Mouse (Mus musculus) megakaryocyte, embryonic 14.5 days (primary cell): ENCODE results near the gene AI661453. TPM values are rescaled to one million over a fixed set of nuclear protein-coding genes. Genes with fewer than 3 reads are reported as not detected.

Experiments used
- H3K27me3 ChIP-seq: replicated peaks from 2 replicates; pipeline ENCODE3; 2012; ENCODE audit warnings: inconsistent platforms
- H3K36me3 ChIP-seq: replicated peaks from 2 replicates; pipeline ENCODE3; 2012; ENCODE audit warnings: low read length, inconsistent platforms, mixed read lengths
- H3K4me1 ChIP-seq: 2 replicates; pipeline ENCODE4 v1.6.1; 2012; ENCODE audit warnings: inconsistent platforms
- H3K4me3 ChIP-seq: replicated peaks from 2 replicates; pipeline ENCODE3; 2012; ENCODE audit warnings: moderate library complexity, mild to moderate bottlenecking, inconsistent platforms
- H3K9me3 ChIP-seq: 2 replicates; pipeline ENCODE4 v1.6.1; 2012; ENCODE audit warnings: inconsistent platforms
- FLI1 ChIP-seq: IDR thresholded peaks from 2 replicates; pipeline ENCODE4 v1.6.1; 2012; ENCODE audit warnings: low read length, inconsistent platforms, mixed read lengths
- GATA1 ChIP-seq: IDR thresholded peaks from 3 replicates; pipeline ENCODE4 v1.6.1; 2012; ENCODE audit warnings: mixed read lengths, low read length, inconsistent platforms, borderline replicate concordance
- polyA plus RNA-seq: library from polyadenylated mRNA; stranded (reverse); fragments of >175 nt; gene quantifications from 2 replicates; pipeline ENCODE4 v1.2.3, GENCODE M21; 2012; ENCODE audit warnings: low replicate concordance; ENCODE audit not compliant: insufficient read depth

The AI661453 gene
- polyA plus RNA-seq, 1 experiment, result 0.48 TPM

DNA sequence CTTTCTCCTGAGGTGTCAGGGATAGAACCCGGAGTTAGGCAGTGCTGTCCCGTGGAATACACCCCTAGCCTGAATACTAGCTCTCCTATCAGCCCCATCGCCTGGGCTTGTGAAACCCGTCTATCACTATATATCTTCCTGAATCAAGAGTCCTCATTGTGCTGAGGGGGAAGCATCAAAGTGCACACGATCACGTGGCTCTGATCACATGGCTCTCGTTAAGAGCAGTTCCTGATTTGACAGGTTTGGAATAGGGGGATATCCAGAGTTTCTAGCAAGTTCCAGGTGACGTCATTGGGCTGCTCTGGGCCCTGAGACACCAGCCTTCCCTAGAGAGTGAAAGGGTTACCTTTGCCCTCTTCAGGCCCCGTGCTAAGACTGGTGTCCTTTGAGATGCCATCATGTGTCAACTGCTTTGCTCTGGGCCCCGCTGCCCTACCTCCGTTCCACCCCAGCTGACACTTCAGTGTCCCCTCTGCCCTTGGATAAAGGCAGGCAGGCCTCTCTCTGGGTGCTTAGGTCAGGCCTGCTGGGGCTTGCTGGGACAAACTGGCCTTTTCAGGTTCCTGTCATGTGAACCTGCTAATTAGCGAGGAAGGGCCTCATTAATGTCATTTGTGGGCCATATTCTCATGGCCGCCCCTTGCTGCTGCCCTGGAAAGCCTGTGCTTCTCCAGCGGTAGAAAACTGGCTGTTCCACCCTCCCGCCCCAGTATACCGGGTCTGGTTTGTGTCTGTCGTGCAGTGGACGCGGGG, 5.1 kb downstream of the AI661453 start:
- H3K36me3 ChIP-seq, result no peaks in the 10 kb centered on the region
- TF ChIP-seq GATA1 (no peak), FLI1 (no peak)
- peaks cover 77% of the 10 kb centered on the region for H3K27me3 ChIP-seq
- H3K9me3 ChIP-seq, result peaks cover 16% of the 10 kb centered on the region
- peaks cover 64% of the 10 kb centered on the region for H3K4me1 ChIP-seq
- no peak overlapping the region for H3K4me3 ChIP-seq

DNA sequence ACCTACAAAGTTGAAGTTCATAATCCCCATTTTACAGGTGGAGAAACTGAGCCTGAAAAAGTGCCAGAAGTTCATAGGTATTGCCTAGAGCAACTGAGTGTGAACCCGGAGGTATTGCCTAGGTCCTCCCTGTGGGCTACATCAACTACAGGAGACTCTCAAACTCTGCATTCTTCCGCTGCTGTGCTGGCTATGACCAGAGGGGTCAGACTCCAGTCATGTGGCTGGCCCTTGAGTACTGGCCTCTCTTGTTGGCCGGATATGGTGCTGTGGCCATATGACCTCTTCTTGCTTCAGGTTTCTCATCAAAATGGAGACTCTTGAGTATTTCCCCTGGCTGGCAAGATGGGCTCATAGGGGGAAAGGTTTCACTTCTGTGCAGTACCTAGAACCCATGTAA, 5.9 kb downstream of the AI661453 start:
- peaks cover 69% of the 10 kb centered on the region for H3K27me3 ChIP-seq
- TF ChIP-seq GATA1 (no peak), FLI1 (no peak)

DNA sequence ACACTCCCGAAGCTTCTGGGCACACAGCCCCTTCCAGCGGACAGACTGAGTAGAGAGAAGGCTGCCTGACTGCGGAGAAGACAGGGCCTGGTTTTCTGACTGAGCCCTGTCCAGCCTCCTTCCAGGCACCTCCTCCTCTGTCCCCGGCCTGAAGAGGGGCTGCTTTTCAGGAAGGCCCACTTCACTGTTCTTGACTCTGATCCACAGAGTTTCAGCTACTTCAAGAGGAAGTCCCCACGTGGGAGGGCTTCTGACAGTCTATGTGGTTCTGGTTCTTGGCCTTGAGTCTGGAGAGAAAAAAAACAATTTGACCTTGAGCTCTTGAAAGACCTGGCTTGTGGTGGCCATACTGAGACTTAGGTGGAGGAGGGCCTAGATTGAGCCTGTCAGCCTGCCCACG, 7.7 kb downstream of the AI661453 start:
- Histone ChIP-seq H3K4me1 (peaks cover 50% of the 10 kb centered on the region), H3K27me3 (peaks cover 59% of the 10 kb centered on the region), H3K4me3 (no peak overlapping the region), H3K36me3 (no peaks in the 10 kb centered on the region), H3K9me3 (no peaks in the 10 kb centered on the region)
- TF ChIP-seq FLI1 (no peak), GATA1 (no peak)

More for the DNA sequence above, 5.9 kb downstream of the AI661453 start:
- Histone ChIP-seq H3K4me3 (no peak overlapping the region), H3K4me1 (peaks cover 62% of the 10 kb centered on the region), H3K9me3 (peaks cover 8% of the 10 kb centered on the region), H3K36me3 (no peaks in the 10 kb centered on the region)

DNA sequence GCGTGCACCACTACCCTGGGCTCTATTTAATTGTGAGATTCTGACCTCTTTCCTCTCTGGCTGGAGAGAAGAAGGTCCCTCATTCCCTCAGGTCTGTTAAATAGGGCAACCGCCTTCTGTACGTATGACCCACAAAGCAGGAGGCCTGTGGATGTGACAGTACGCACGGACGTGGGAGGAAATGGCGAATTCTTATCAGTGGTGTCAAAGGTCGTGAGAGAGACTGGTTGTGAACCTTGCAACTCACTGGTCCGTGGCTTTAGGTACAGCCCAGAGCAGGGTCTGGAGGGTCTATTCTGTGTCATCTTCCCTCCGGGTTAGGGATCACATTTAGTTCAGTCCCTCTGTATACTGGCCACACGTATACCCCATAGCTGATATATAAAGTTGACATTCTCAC, 9.1 kb downstream of the AI661453 start:
- Histone ChIP-seq H3K36me3 (no peaks in the 10 kb centered on the region), H3K4me3 (no peak overlapping the region), H3K27me3 (peaks cover 53% of the 10 kb centered on the region), H3K9me3 (no peaks in the 10 kb centered on the region), H3K4me1 (peaks cover 38% of the 10 kb centered on the region)
- TF ChIP-seq GATA1 (no peak), FLI1 (no peak)

DNA sequence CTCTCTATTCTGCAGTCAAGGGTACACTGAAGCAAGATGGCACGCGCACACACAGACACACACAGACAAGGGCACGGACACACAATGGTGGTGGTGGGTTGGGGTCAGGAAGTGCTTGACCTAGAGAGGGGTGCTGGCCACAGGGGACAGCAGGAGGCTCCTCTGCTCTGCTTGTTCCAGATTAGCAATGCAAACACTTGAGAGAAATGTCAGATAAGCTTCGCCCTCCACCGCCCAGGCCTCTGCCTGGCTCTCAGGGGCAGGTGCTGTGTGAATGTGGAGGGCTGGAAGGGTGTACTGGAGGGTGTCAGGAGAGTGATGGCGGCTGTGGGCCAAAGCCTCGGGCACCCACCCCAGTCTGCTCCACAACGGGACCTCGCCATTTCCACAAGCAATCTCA, 9.6 kb downstream of the AI661453 start:
- Histone ChIP-seq H3K9me3 (no peaks in the 10 kb centered on the region), H3K36me3 (no peaks in the 10 kb centered on the region), H3K4me1 (peaks cover 36% of the 10 kb centered on the region), H3K4me3 (no peak overlapping the region), H3K27me3 (peaks cover 49% of the 10 kb centered on the region)
- TF ChIP-seq FLI1 (no peak), GATA1 (no peak)

DNA sequence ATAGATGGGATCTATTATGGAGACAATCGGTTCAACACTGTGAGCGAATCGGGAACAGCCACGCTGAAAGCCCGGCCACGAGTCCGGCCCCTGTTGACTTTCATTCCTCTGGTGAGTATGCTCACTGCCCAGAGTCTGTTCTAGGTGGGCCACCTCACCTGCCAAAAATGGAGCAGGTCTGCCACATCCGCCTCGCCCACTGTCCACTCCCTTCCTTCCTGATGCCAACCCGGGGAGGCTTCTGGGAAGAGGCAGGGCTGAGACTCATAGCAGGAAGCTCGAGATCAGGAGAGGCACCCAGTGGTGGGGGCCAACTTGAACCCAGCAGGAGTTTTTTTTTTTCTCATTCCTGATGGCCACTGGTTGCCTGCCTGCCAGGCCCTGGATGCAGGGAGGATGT, 10.1 kb downstream of the AI661453 start:
- H3K36me3 ChIP-seq, result no peaks in the 10 kb centered on the region
- peaks cover 47% of the 10 kb centered on the region for H3K27me3 ChIP-seq
- TF ChIP-seq GATA1, result no peak
- TF ChIP-seq FLI1, result no peak
- H3K4me1 ChIP-seq, result peaks cover 32% of the 10 kb centered on the region
- H3K4me3 ChIP-seq, result no peak overlapping the region
- no peaks in the 10 kb centered on the region for H3K9me3 ChIP-seq

DNA sequence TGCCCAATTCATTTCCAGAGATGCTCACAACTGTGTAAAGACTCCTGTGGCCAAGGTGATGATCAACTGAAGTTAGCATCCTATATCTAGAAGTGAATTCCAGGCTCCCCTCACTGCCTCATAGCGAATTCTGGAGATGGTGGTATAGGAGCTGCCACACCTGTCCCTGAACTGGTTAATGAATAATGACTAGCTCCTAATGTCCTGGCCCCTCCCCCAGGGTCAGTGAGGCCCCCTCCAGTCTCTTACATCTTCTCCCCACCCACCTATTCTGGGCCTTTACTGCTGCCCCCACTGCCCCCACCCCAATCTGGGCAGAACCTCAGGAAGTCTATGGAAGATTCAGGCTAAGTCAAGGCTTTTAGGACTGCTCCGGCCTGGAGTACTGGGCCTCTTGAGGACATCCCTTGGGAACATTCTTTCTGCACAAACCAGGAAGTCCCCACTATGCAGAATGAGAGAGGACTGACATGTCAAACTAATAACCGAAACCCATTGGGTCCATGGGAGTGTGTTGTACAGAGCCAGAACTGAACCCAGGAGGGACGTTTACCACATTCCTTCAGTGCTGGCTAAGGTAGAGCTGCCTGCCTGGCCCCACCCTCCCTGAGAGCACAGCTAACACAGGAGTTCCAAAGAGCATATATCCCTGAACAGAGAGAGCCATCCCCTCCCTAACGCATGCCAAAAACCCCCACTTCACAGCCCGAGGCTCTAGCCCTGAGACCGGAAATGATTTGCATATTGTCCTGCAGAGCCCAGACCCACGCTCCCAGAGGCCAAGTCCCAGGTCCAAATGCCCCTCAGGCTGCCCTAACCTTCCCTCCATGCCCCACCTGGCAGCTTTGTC, 12.3 kb downstream of the AI661453 start:
- Histone ChIP-seq H3K4me1 (peaks cover 47% of the 10 kb centered on the region), H3K27me3 (peaks cover 35% of the 10 kb centered on the region), H3K36me3 (no peaks in the 10 kb centered on the region), H3K4me3 (no peak overlapping the region), H3K9me3 (no peaks in the 10 kb centered on the region)
- TF ChIP-seq GATA1 (no peak), FLI1 (no peak)

DNA sequence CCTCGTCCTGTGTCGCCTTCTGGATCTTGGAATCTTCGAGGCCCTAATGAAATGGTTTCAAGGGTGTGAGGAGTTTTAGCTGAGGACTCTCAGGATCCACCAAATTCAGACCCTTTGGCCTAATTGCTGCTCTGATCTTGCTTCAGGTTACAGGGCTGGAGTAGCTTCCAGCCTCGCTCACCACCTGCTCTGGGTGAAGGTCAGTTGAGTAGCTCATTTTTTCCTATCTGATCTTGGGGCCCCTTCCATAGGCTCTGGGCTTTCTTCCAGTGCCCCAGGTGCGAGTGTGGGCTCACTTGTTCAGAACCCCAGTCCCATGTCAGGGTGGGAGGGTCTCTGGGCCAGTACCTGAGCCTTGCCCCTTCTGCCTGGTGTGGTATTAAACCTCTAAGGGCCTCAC, 13.0 kb downstream of the AI661453 start:
- TF ChIP-seq FLI1 (no peak), GATA1 (no peak)
- H3K36me3 ChIP-seq, result no peaks in the 10 kb centered on the region
- peaks cover 52% of the 10 kb centered on the region for H3K4me1 ChIP-seq
- no peaks in the 10 kb centered on the region for H3K9me3 ChIP-seq
- peaks cover 30% of the 10 kb centered on the region for H3K27me3 ChIP-seq
- H3K4me3 ChIP-seq, result no peak overlapping the region

DNA sequence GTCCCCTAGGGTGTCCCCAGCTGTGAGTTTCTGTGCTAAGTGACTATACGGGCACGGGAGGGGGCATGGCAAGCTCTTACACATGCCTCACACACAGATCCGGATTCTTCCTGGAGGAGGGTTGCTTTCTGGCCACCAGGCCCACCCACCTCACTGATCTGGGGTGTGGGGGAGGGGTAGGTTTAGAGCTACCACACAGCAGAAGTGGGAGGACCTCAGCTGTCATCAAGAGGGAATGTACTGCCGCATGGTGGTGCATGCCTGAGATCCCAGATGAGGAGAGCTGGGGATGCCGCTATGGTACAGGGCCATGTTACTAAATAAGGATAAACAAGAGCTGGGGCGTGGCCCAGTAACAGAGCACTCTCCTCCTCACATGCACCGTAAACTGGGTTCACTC, 13.8 kb downstream of the AI661453 start:
- Histone ChIP-seq H3K36me3 (no peaks in the 10 kb centered on the region), H3K9me3 (no peaks in the 10 kb centered on the region), H3K27me3 (peaks cover 25% of the 10 kb centered on the region), H3K4me3 (no peak overlapping the region), H3K4me1 (peaks cover 60% of the 10 kb centered on the region)
- TF ChIP-seq FLI1 (no peak), GATA1 (no peak)
